Mouse (Mus musculus): Measurements from ENCODE around the gene Mmel1. TPM values are rescaled to one million over a fixed set of nuclear protein-coding genes. Genes with fewer than 3 reads are reported as not detected.
A peak's percentile ranks its signal among the peaks of the same experiment; 100 is the strongest.

The Mmel1 gene
- polyA plus RNA-seq, 1 experiment from 2014 or later = 0.11 TPM

DNA sequence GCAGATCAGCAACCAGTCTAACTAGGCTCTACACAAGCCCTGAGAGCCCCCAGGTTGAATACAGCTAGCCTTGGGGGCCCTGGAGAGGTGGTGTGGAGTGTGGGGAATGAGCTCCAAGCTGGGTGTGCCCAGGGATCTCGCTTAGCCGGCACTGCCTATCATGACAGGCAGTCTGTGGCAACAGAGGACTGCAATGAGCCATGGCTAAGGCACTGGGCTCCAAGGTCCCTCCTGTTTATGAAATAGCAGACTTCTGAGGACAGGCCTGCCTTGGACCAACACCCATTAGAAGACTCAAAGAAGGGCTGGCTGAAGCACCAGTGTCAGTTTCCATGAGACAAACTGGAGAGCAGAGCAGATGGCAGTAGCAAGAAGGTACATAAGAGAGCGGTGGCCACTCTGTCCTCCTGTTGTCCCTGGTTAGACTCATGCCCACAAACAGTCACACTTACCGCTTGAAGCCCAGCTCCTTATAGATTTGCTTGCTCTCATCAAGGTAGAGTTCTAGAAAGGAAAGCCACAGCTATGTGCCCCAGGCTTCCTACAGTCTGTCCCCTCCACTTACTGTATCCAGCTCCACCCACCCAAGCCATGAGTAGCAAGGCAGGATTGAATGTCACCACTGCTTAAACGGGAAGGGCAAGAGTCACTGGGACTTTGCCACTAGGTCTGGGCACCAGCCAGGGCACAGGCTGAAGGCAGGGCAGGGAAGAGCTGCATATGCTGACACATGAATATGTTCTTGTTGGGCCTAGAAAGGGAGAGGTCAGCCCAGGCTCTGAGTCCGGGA, 28.5 kb downstream of the Mmel1 start:
- no peaks in the 10 kb centered on the region for H3K27me3 ChIP-seq (replicated peaks; ENCODE audit: control insufficient read depth, insufficient read depth, low read length)
- no peak for ATAC-seq
- H3K36me3 ChIP-seq (ENCODE audit: control insufficient read depth, insufficient read depth) = no peaks in the 10 kb centered on the region
- WGBS = 70% methylated on average over 6 of the region's 6 CpGs
- H3K4me2 ChIP-seq (ENCODE audit: low read length) = peak overlapping the region; percentile 93
- no peak overlapping the region for H3K27ac ChIP-seq (ENCODE audit: low read length)
- H3K4me1 ChIP-seq (replicated peaks; ENCODE audit: control insufficient read depth, insufficient read depth, low read length) = peaks cover 14% of the 10 kb centered on the region
- H3K9ac ChIP-seq (replicated peaks; ENCODE audit: low read depth, low read length) = peak overlapping the region; percentile 79
- no peaks in the 10 kb centered on the region for H3K9me3 ChIP-seq (ENCODE audit: control insufficient read depth, low read length)
- peak overlapping the region; percentile 55 for H3K4me3 ChIP-seq (replicated peaks; ENCODE audit: low read length)

DNA sequence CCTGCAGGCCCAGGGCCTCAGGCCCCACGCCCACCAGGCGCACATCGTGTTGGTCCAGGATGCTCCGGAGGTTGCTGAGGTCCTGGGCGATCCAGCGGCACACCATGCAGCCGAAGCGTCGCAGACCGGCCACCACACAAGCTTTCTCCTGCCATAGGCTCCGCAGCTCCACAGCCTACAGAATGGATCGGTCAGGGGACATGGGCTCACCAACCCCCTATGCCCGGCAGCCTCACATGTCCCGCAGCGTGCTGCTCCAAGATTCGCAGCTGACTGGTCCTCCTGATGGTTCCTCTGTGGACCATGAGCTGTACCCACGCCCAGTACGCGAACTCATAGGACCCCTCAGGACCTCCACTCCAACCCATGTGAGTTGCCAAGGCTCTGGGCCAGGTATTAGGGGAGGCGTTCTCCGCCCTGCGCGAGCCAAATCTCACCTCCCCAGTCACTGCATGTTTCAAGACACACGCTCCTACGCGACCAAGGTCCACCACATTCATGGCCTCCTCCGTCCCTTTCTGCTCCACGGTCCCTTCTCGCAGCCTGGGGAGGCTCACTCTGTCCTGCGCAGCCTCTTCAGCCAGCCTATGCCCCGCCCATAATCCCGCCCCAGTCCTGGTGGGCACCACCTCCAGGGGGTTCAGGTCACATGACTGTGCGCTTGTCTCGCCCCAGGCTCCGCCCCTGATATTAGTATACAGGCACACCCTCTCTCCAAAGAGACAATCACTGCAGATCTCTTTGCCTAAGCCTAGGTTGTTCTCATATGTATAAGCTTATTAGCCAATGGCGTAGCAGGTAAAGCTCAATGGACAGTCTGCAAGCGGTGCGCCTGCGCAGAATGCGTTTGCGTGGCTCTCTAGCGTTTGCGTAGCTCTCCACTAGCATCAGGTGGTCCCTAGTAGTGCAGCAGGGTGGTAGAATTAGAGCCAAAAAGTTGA, 29.4 kb downstream of the Mmel1 start, which contains the start of gene Fam213b:
Gene Fam213b (minus strand): TSS at position 630 of the 941 bp plus-strand sequence.
- H3K4me3 ChIP-seq (replicated peaks; ENCODE audit: low read length) = peak within 1 kb of the TSS; percentile 55
- peak; percentile 97 for ATAC-seq
- H3K27ac ChIP-seq (ENCODE audit: low read length) = peak within 1 kb of the TSS; percentile 29; the same call in 1 of the 2 replicates
- H3K36me3 ChIP-seq (ENCODE audit: control insufficient read depth, insufficient read depth) = no peaks in the 10 kb centered on the region
- peak within 1 kb of the TSS; percentile 93 for H3K4me2 ChIP-seq (ENCODE audit: low read length)
- H3K9ac ChIP-seq (replicated peaks; ENCODE audit: low read depth, low read length) = peak within 1 kb of the TSS; percentile 79
- peaks cover 14% of the 10 kb centered on the region for H3K4me1 ChIP-seq (replicated peaks; ENCODE audit: control insufficient read depth, insufficient read depth, low read length)
- H3K27me3 ChIP-seq (replicated peaks; ENCODE audit: control insufficient read depth, insufficient read depth, low read length) = no peaks in the 10 kb centered on the region
- 2% methylated on average over 43 of the region's 43 CpGs for WGBS
- H3K9me3 ChIP-seq (ENCODE audit: control insufficient read depth, low read length) = no peaks in the 10 kb centered on the region

DNA sequence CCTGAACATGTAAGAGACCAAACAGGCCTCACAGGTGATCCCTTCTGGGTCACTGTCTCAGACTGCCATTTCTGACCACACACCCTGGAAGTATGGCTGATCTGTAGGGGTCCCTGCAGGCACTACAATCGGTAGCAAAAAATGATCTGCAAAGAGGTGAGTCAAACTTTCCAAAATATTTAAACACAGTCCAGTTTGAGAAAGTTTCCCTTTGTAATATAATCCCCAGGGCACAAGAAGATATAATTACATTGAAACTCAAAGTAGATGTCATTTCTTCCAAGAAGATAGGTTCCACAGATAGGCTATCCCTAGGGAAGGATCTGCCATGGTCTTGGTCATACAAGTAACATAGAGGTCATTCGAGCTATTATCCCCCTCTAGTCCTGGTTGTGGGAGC, 33.0 kb downstream of the Mmel1 start:
- Histone ChIP-seq H3K9me3 (ENCODE audit: control insufficient read depth, low read length) (no peaks in the 10 kb centered on the region), H3K4me3 (replicated peaks; ENCODE audit: low read length) (no peak overlapping the region), H3K36me3 (ENCODE audit: control insufficient read depth, insufficient read depth) (no peaks in the 10 kb centered on the region), H3K4me1 (replicated peaks; ENCODE audit: control insufficient read depth, insufficient read depth, low read length) (peaks cover 14% of the 10 kb centered on the region), H3K27me3 (replicated peaks; ENCODE audit: control insufficient read depth, insufficient read depth, low read length) (no peaks in the 10 kb centered on the region), H3K4me2 (ENCODE audit: low read length) (no peak overlapping the region), H3K9ac (replicated peaks; ENCODE audit: low read depth, low read length) (no peak overlapping the region), H3K27ac (ENCODE audit: low read length) (no peak overlapping the region)
- 88% methylated on average over 2 of the region's 2 CpGs for WGBS
- ATAC-seq = no peak

DNA sequence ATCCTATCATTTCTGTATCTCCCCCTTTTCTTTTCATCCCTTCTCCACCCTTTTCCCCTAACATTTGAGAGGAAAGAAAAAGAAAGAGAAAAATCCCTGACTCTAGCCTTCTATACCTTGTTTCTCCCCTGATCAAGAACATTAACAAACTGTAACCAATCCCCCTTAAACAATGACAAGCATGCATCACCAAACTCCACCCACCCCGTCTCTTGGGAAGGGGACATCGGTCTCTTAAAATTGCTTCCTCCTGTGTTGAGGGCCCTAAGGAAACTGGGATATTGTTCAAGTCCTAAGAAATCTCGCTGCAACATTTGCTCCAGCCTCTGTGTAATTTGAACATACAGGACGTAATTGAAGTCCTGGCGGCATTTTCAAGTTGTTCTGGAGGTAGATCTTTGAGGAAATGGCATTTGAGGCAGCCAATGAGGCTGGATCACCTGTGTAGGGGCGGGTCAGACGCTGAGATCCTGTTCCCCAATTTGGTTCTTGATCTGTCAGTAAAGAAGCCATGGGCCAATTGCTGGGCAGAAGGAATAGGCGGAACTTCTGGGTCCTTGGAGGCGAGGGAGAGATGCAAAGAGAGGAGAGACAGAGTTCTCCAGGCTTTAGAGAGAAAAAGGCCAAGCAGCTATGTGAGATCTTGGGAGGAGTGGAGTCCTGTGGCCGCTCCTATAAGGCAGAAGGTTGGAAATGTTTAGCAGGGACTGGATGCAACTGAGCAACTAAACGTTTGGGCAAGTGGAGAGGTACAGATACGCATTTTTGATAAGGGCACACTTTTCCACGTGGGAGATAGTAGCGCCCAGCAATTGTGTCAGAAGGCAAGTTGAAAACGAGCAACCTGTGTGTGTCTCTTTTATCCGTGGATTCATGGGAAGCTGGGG, 35.0 kb downstream of the Mmel1 start:
- WGBS = 3% methylated on average over 16 of the region's 16 CpGs
- peak overlapping the region; percentile 50 for H3K9ac ChIP-seq (replicated peaks; ENCODE audit: low read depth, low read length)

DNA sequence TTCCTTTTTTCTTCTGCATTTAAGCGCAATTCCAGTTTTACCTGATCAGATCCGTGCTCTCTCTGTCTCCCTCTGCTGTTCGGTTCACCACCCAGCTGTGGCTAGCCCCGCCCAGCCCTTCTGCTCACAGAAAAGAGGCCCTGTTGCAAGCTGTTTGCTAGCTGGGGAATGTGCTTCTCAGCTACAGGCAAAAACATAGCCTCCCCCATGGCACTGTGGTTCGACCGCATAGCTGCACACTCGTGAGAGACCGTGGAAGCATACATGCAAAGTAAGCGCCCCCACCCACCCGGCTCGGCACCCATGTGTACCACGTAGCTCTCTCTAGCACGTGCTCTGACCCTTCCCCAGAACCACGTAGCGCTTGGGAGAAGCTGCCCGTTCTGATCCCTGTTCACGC, 38.4 kb downstream of the Mmel1 start:
- H3K4me2 ChIP-seq (ENCODE audit: low read length) = no peak overlapping the region

More for the DNA sequence above, 35.0 kb downstream of the Mmel1 start:
- H3K9me3 ChIP-seq (ENCODE audit: control insufficient read depth, low read length) = no peaks in the 10 kb centered on the region
- no peak overlapping the region for H3K27ac ChIP-seq (ENCODE audit: low read length)
- no peaks in the 10 kb centered on the region for H3K27me3 ChIP-seq (replicated peaks; ENCODE audit: control insufficient read depth, insufficient read depth, low read length)
- H3K4me3 ChIP-seq (replicated peaks; ENCODE audit: low read length) = peak overlapping the region; percentile 44
- ATAC-seq = peak; percentile 97
- peaks cover 3% of the 10 kb centered on the region; the same call in 1 of the 2 replicates for H3K4me1 ChIP-seq (replicated peaks; ENCODE audit: control insufficient read depth, insufficient read depth, low read length)
- no peaks in the 10 kb centered on the region for H3K36me3 ChIP-seq (ENCODE audit: control insufficient read depth, insufficient read depth)
- peak overlapping the region; percentile 67 for H3K4me2 ChIP-seq (ENCODE audit: low read length)

DNA sequence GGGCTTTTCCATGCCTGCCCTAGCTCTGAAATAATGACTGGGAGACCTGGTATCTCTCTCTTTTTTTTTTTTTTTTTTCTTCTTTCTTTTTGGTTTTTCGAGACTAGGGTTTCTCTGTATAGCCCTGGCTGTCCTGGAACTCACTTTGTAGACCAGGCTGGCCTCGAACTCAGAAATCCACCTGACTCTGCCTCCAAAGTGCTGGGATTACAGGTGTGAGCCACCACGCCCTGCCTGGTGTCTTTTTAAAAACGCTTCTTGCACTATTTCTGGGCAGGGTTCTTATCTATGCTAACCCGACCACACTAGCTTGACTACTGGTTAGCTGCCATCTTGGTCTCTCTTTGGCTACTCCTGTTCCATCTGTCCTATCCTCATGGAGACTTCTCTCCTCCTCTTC, 39.1 kb downstream of the Mmel1 start:
- no peak overlapping the region for H3K9ac ChIP-seq (replicated peaks; ENCODE audit: low read depth, low read length)
- no peak for ATAC-seq

More for the DNA sequence above, 38.4 kb downstream of the Mmel1 start:
- Histone ChIP-seq H3K4me1 (replicated peaks; ENCODE audit: control insufficient read depth, insufficient read depth, low read length) (peaks cover 3% of the 10 kb centered on the region; the same call in 1 of the 2 replicates), H3K9ac (replicated peaks; ENCODE audit: low read depth, low read length) (0 out of 2 replicates have a peak overlapping the region, but pooled peaks have one; percentile 39), H3K4me3 (replicated peaks; ENCODE audit: low read length) (no peak overlapping the region), H3K9me3 (ENCODE audit: control insufficient read depth, low read length) (no peaks in the 10 kb centered on the region), H3K36me3 (ENCODE audit: control insufficient read depth, insufficient read depth) (no peaks in the 10 kb centered on the region), H3K27ac (ENCODE audit: low read length) (no peak overlapping the region), H3K27me3 (replicated peaks; ENCODE audit: control insufficient read depth, insufficient read depth, low read length) (no peaks in the 10 kb centered on the region)
- ATAC-seq = peak; percentile 70
- 45% methylated on average over 17 of the region's 17 CpGs for WGBS

DNA sequence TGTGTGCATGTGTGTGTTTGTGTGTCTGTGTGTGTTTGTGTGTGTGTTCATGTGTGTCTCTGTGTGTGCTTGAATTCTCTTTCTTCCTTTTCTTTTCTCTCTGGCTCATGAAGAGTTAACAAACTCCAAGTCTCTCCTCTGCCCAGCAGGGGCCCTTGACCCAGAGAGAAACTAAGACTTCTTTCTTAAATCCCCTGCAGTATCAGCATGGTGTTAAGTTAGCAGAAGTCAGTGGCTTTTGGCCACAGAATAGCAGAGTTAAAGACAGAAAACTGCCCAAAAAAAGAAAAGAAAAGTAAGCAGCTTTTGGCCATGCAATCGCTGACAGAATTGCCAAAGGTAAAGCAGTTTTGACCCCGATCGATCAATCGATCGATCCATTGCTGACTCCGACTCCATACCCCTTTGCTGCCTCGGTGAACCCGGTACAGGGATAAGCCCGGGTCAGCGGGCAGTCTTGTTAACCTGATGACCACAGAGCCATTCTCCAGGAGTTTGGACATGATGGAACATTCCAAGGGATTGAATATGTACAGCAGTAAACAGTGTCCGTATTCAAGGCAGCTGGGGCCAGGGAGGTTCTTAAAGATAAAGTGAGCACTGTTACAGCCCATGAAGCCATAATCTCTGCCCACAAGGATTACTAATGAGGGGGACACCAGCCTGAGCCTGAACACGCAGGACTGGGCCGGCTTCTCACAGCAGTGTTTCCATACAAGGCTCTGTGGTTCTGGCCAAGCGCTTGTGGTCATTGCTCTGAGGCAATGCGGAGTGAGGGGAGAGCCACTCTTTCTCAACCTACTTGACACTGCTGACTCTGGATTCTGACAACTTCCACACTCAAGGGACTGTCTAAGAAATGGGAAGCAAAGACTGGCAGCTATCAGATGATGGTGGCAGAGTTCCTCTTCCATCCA, 41.5 kb downstream of the Mmel1 start:
- Histone ChIP-seq H3K4me3 (replicated peaks; ENCODE audit: low read length) (no peak overlapping the region), H3K9me3 (ENCODE audit: control insufficient read depth, low read length) (no peaks in the 10 kb centered on the region), H3K4me1 (replicated peaks; ENCODE audit: control insufficient read depth, insufficient read depth, low read length) (peaks cover 3% of the 10 kb centered on the region; the same call in 1 of the 2 replicates), H3K9ac (replicated peaks; ENCODE audit: low read depth, low read length) (no peak overlapping the region), H3K36me3 (ENCODE audit: control insufficient read depth, insufficient read depth) (no peaks in the 10 kb centered on the region), H3K4me2 (ENCODE audit: low read length) (no peak overlapping the region), H3K27me3 (replicated peaks; ENCODE audit: control insufficient read depth, insufficient read depth, low read length) (no peaks in the 10 kb centered on the region), H3K27ac (ENCODE audit: low read length) (no peak overlapping the region)
- ATAC-seq = no peak
- WGBS = 13% methylated on average over 15 of the region's 15 CpGs

More for the DNA sequence above, 39.1 kb downstream of the Mmel1 start:
- Histone ChIP-seq H3K4me1 (replicated peaks; ENCODE audit: control insufficient read depth, insufficient read depth, low read length) (peaks cover 3% of the 10 kb centered on the region; the same call in 1 of the 2 replicates), H3K27me3 (replicated peaks; ENCODE audit: control insufficient read depth, insufficient read depth, low read length) (no peaks in the 10 kb centered on the region), H3K36me3 (ENCODE audit: control insufficient read depth, insufficient read depth) (no peaks in the 10 kb centered on the region), H3K4me2 (ENCODE audit: low read length) (no peak overlapping the region), H3K4me3 (replicated peaks; ENCODE audit: low read length) (no peak overlapping the region), H3K9me3 (ENCODE audit: control insufficient read depth, low read length) (no peaks in the 10 kb centered on the region), H3K27ac (ENCODE audit: low read length) (no peak overlapping the region)
- 91% methylated on average over 5 of the region's 5 CpGs for WGBS

DNA sequence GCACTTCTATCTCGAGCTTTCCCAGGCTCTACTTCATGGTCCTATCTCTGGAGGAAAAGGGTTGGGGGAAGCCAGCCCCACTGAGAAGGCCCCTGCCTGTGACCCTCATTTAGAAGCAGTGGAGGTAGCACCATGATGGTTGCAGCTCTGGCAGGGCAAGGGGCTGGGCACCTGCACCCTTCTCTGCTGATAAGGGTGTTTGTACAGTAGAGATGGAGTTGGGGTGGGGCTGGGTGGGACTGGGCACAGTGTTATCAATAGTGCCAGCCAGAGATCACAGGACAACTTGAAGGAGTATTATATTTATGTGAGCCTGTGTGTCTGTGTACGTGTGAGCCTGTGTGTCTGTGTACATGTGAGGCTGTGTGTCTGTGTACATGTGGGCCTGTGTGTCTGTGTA, 42.3 kb downstream of the Mmel1 start:
- Histone ChIP-seq H3K27me3 (replicated peaks; ENCODE audit: control insufficient read depth, insufficient read depth, low read length) (no peaks in the 10 kb centered on the region), H3K36me3 (ENCODE audit: control insufficient read depth, insufficient read depth) (no peaks in the 10 kb centered on the region), H3K4me1 (replicated peaks; ENCODE audit: control insufficient read depth, insufficient read depth, low read length) (peaks cover 3% of the 10 kb centered on the region; the same call in 1 of the 2 replicates), H3K9me3 (ENCODE audit: control insufficient read depth, low read length) (no peaks in the 10 kb centered on the region), H3K27ac (ENCODE audit: low read length) (no peak overlapping the region), H3K9ac (replicated peaks; ENCODE audit: low read depth, low read length) (no peak overlapping the region), H3K4me3 (replicated peaks; ENCODE audit: low read length) (no peak overlapping the region), H3K4me2 (ENCODE audit: low read length) (no peak overlapping the region)
- 80% methylated on average over 2 of the region's 2 CpGs for WGBS
- no peak for ATAC-seq

Measured in forebrain, embryonic 16.5 days (tissue).